Mouse (Mus musculus) erythroblast, embryonic 14.5 days (primary cell): Measurements from ENCODE around the gene Nav1.

Experiments used
- GATA1 ChIP-seq: IDR thresholded peaks from 2 replicates; pipeline ENCODE4 v1.6.1; 2012; ENCODE audit warnings: low read length, inconsistent platforms, mixed read lengths
- TAL1 ChIP-seq: IDR thresholded peaks from 3 replicates; pipeline ENCODE4 v1.6.1; 2012; ENCODE audit warnings: low read length, inconsistent platforms, mixed read lengths

DNA sequence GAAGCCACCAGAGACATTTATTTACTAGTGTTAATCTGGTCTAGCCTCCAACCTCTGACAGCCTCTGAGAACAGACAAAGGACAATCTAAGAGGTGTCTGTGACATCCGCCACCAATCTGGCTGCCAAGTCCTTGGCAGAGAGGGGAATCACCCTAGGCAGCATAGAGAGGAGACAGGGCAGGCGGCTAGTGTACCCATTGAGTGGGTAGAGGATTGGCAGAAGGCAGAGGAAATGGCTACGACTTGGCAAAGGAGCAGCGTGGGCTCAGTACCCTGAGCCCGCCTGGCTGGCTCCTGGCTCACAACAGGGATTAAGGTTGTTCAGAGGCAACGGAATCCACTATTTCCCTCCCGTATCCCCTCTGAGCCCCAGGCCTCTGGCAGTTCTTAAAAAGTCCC, 12.0 kb upstream of the Nav1 start:
- TF ChIP-seq GATA1: no peak
- no peak for TF ChIP-seq TAL1
